Mouse (Mus musculus): ENCODE results near the gene Plp2. TPM values are rescaled to one million over a fixed set of nuclear protein-coding genes. Genes with fewer than 3 reads are reported as not detected.

Plp2 gene
- polyA plus RNA-seq, 1 experiment from 2014 or later: 21.1 TPM

DNA sequence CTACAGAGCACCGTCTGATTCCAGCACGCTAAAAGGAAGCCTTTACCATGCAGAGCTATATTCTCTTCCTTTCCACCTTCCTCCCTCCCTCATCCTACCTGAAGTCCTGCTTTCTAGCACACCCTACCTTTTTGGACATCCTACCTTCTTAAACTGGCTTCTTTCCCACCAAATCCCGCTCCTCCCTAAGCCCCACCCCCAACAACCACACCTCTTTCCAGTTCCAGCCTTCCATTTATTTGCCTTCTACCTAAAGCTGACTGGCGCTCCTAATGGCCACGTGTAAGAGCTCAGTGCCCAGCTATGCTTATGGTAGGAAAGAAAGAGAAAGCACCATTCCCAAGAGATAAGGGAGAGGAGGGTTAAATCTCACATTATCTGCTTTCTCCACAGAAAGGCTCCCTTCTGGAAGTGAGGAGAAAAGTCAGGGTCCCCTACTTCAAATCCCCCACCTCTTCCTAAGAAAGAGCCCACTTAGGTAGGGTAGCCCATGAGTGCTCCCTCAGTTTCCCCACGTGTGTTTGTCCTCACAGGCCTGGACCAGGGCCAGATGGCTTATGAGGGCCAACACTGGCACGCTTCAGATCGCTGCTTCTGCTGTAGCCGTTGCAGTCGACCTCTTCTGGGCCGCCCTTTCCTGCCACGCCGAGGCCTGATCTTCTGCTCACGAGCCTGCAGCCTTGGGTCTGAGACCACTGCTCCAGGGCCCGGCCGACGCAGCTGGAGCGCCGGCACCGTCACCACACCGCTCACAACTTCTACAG is 5.3 kb downstream of the Plp2 start:
- H3K27ac ChIP-seq (ENCODE audit: low read depth, low read length): no peak overlapping the region
- H3K9me3 ChIP-seq (ENCODE audit: control insufficient read depth, low read length): no peaks in the 10 kb centered on the region
- 72% methylated on average over 21 of the region's 21 CpGs for WGBS
- ATAC-seq: no peak
- no peak overlapping the region for H3K4me3 ChIP-seq (ENCODE audit: low read length)
- H3K27me3 ChIP-seq (replicated peaks; ENCODE audit: control insufficient read depth, insufficient read depth, low read length): no peaks in the 10 kb centered on the region
- no peak overlapping the region for H3K4me2 ChIP-seq (ENCODE audit: low read length)
- no peaks in the 10 kb centered on the region for H3K4me1 ChIP-seq (ENCODE audit: control insufficient read depth, insufficient read depth, low read depth, low read length)
- H3K36me3 ChIP-seq (ENCODE audit: control insufficient read depth, insufficient read depth, low read length): no peaks in the 10 kb centered on the region
- H3K9ac ChIP-seq (ENCODE audit: low read depth, low read length): no peak overlapping the region

DNA sequence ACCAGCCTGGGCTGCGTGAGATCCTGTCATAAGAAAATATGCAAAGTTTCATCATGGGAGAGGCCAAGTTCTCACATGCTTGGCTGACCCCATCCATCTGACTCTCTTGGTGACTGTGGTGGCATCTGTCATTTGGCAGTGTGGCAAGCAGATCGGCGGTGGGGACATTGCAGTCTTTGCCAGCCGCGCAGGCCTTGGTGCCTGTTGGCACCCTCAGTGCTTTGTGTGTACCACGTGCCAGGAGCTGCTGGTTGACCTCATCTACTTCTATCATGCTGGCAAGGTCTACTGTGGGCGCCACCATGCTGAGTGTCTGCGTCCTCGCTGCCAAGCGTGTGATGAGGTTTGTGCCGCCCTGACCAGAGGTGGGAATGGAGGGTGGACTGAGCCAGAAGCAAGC is 6.4 kb downstream of the Plp2 start:
- Histone ChIP-seq H3K4me1 (ENCODE audit: control insufficient read depth, insufficient read depth, low read depth, low read length) (no peaks in the 10 kb centered on the region), H3K27me3 (replicated peaks; ENCODE audit: control insufficient read depth, insufficient read depth, low read length) (no peaks in the 10 kb centered on the region), H3K9ac (ENCODE audit: low read depth, low read length) (no peak overlapping the region), H3K27ac (ENCODE audit: low read depth, low read length) (no peak overlapping the region), H3K4me2 (ENCODE audit: low read length) (no peak overlapping the region), H3K36me3 (ENCODE audit: control insufficient read depth, insufficient read depth, low read length) (no peaks in the 10 kb centered on the region), H3K9me3 (ENCODE audit: control insufficient read depth, low read length) (no peaks in the 10 kb centered on the region), H3K4me3 (ENCODE audit: low read length) (no peak overlapping the region)
- peak; percentile 77 for ATAC-seq
- 76% methylated on average over 11 of the region's 11 CpGs for WGBS

DNA sequence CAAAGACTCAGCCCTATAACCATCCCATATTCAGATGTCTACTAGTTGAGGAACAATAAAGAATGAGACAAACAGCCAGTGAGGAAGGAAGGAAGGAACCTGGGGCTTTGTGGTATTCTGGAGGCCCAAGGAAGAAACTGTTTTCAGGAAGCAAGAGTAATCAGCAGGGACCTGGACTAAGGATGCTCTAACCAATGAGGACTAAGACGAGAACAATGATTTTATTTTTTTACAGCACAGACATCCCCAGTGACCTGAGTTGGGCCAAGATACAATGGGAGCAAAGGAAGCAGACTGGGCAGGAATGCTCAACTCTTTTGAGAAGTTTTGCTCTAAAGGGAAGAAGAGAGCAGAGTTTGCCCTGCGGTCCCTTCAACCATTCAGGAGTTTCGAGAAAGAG is 8.3 kb downstream of the Plp2 start:
- WGBS: 82% methylated on average over 3 of the region's 3 CpGs
- H3K9me3 ChIP-seq (ENCODE audit: control insufficient read depth, low read length): no peaks in the 10 kb centered on the region
- no peak overlapping the region for H3K9ac ChIP-seq (ENCODE audit: low read depth, low read length)
- no peak overlapping the region for H3K4me2 ChIP-seq (ENCODE audit: low read length)
- H3K36me3 ChIP-seq (ENCODE audit: control insufficient read depth, insufficient read depth, low read length): no peaks in the 10 kb centered on the region
- H3K4me1 ChIP-seq (ENCODE audit: control insufficient read depth, insufficient read depth, low read depth, low read length): no peaks in the 10 kb centered on the region
- H3K27me3 ChIP-seq (replicated peaks; ENCODE audit: control insufficient read depth, insufficient read depth, low read length): no peaks in the 10 kb centered on the region
- H3K27ac ChIP-seq (ENCODE audit: low read depth, low read length): no peak overlapping the region
- no peak overlapping the region for H3K4me3 ChIP-seq (ENCODE audit: low read length)
- ATAC-seq: no peak

DNA sequence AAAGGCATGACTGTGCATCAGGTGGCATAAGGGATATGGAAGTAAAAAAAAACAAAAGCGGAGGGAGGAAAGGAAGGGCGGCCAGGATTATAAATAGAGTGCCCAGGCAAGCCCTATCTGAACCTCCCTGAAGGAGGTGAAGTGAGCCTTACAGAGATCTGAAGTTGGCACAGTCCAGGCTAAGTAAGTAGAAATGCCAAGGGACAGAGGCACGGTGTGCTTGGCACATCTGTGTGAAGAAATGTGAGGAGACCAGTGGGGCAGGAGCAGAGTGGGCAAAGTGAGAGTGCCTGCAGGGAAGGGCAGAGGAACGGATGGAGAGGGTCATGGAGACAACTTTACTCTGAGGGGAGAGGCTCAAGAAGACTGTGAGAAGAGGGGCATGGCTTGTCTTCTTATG is 10.1 kb downstream of the Plp2 start:
- H3K36me3 ChIP-seq (ENCODE audit: control insufficient read depth, insufficient read depth, low read length): no peaks in the 10 kb centered on the region
- H3K27me3 ChIP-seq (replicated peaks; ENCODE audit: control insufficient read depth, insufficient read depth, low read length): no peaks in the 10 kb centered on the region
- no peak for ATAC-seq
- no peak overlapping the region for H3K27ac ChIP-seq (ENCODE audit: low read depth, low read length)
- 83% methylated on average over 4 of the region's 4 CpGs for WGBS
- no peaks in the 10 kb centered on the region for H3K9me3 ChIP-seq (ENCODE audit: control insufficient read depth, low read length)
- no peak overlapping the region for H3K4me3 ChIP-seq (ENCODE audit: low read length)
- H3K4me1 ChIP-seq (ENCODE audit: control insufficient read depth, insufficient read depth, low read depth, low read length): no peaks in the 10 kb centered on the region
- H3K4me2 ChIP-seq (ENCODE audit: low read length): no peak overlapping the region
- H3K9ac ChIP-seq (ENCODE audit: low read depth, low read length): no peak overlapping the region

DNA sequence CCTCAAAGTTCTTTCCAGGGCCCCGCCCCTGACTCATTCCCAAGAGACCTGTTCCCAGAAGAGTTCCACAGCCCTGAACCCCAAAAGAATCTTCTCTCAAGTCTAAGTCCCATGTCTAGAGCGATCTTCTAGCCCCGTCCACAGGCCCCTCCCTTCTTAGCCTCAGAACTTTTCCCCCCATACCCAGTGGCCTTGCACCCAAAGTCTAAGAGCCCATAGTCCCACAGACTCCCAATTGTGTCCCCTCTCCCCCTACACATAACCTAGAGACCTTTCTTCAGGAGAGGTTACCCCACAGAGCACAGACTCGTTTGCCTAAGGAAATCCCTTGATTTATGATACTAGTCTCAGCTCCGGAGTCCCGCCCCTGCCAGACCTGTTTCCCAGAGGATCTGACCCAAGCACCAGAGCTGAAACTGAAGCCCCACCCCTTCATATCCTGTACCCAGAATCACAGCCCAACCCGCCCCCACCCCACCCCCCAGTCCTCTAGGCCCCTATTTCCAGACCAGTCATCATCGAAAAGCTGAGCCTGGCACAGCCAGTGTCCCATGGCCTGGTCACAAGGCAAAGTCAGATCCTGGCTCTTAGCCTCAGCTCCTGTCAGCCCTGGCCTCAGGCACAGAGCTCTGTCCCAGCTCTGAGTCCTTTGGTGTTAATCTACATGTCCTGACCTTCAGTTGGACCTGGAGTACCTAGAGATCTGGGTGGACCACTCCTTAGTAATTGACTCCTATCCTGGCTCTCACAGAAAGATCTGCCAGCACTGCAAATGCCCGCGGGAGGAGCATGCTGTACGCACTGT is 12.2 kb downstream of the Plp2 start:
- no peaks in the 10 kb centered on the region for H3K27me3 ChIP-seq (replicated peaks; ENCODE audit: control insufficient read depth, insufficient read depth, low read length)
- peak; percentile 24; the same call in 1 of the 2 replicates for ATAC-seq

DNA sequence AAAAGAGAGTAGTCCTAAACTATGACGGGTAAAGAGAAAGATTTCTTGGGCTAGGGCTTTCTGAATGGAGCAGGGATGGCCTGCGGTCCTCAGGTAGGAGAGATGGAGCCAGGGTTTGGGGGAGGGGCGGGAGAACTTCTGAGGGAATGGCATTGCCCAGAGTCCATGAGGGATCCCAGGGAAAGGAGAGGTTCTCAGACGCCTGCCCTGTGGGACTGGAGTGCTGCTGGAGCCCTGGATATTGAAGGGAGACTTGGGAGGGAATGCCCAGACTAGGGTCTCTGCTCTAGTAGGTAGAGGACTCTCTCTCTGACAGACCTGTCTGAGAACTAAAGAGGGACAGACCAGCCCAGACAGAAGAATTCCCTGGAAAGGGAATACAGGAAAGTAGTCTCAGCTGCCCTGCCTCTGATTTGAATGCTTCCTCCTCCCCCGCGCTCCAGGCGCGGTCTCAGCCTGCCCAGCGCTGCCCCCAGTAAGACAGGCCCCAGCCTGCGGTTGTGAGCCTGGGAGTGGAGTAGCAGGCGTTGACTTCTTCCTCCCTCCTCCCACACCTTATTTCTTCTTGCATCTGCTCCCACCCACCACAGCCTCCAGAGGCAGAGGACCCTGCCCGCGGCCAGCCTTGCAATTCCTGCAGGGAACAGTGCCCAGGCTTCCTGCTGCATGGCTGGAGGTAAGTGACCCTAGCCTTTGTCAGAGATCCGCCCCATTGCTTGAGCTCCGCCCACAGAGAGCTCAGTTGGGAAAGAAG is 13.0 kb downstream of the Plp2 start:
- Histone ChIP-seq H3K27me3 (replicated peaks; ENCODE audit: control insufficient read depth, insufficient read depth, low read length) (no peaks in the 10 kb centered on the region), H3K4me1 (ENCODE audit: control insufficient read depth, insufficient read depth, low read depth, low read length) (no peaks in the 10 kb centered on the region), H3K9ac (ENCODE audit: low read depth, low read length) (no peak overlapping the region), H3K9me3 (ENCODE audit: control insufficient read depth, low read length) (no peaks in the 10 kb centered on the region), H3K36me3 (ENCODE audit: control insufficient read depth, insufficient read depth, low read length) (no peaks in the 10 kb centered on the region), H3K4me3 (ENCODE audit: low read length) (no peak overlapping the region), H3K27ac (ENCODE audit: low read depth, low read length) (no peak overlapping the region), H3K4me2 (ENCODE audit: low read length) (peak overlapping the region; percentile 10)
- 31% methylated on average over 15 of the region's 15 CpGs for WGBS
- peak; percentile 37; the same call in 1 of the 2 replicates for ATAC-seq

More for the DNA sequence above, 12.2 kb downstream of the Plp2 start:
- WGBS: 57% methylated on average over 10 of the region's 11 CpGs
- no peak overlapping the region for H3K27ac ChIP-seq (ENCODE audit: low read depth, low read length)
- H3K9ac ChIP-seq (ENCODE audit: low read depth, low read length): no peak overlapping the region
- no peaks in the 10 kb centered on the region for H3K36me3 ChIP-seq (ENCODE audit: control insufficient read depth, insufficient read depth, low read length)
- no peaks in the 10 kb centered on the region for H3K4me1 ChIP-seq (ENCODE audit: control insufficient read depth, insufficient read depth, low read depth, low read length)
- H3K4me3 ChIP-seq (ENCODE audit: low read length): no peak overlapping the region
- H3K4me2 ChIP-seq (ENCODE audit: low read length): no peak overlapping the region
- no peaks in the 10 kb centered on the region for H3K9me3 ChIP-seq (ENCODE audit: control insufficient read depth, low read length)

DNA sequence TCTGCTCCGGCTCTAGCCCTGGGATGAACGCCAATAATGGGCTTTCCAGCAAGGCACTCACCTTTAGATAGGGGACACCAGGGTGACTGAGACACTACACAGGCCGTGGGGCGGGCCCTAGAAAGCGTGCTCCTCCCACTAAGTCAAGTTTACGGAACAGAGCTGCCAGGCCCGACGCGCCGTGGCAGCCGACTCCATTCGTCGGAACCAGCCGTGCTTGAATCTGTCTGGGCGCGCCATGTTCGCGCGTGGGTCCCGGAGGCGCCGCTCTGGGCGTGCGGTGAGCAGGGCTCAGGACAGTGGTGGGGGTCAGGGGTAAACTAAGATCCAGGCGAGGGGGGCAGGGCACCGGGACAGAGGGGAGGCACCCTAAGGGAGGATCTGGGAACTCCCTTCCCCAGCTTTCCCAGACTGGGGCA is 14.0 kb downstream of the Plp2 start, which contains the start of gene Prickle3:
Prickle3 (plus strand) TSS at position 40 of the 419 bp plus-strand sequence.
- WGBS: 17% methylated on average over 26 of the region's 26 CpGs
- peak; percentile 51; the same call in 1 of the 2 replicates for ATAC-seq
- peak within 1 kb of the TSS; percentile 48 for H3K4me2 ChIP-seq (ENCODE audit: low read length)
- H3K27me3 ChIP-seq (replicated peaks; ENCODE audit: control insufficient read depth, insufficient read depth, low read length): no peaks in the 10 kb centered on the region
- H3K36me3 ChIP-seq (ENCODE audit: control insufficient read depth, insufficient read depth, low read length): no peaks in the 10 kb centered on the region; the same call in 1 of the 2 replicates
- H3K27ac ChIP-seq (ENCODE audit: low read depth, low read length): no peak within 1 kb of the TSS
- peak within 1 kb of the TSS; percentile 37; the same call in 1 of the 2 replicates for H3K9ac ChIP-seq (ENCODE audit: low read depth, low read length)
- no peaks in the 10 kb centered on the region for H3K4me1 ChIP-seq (ENCODE audit: control insufficient read depth, insufficient read depth, low read depth, low read length)
- no peaks in the 10 kb centered on the region for H3K9me3 ChIP-seq (ENCODE audit: control insufficient read depth, low read length)
- H3K4me3 ChIP-seq (ENCODE audit: low read length): peak within 1 kb of the TSS; percentile 32

DNA sequence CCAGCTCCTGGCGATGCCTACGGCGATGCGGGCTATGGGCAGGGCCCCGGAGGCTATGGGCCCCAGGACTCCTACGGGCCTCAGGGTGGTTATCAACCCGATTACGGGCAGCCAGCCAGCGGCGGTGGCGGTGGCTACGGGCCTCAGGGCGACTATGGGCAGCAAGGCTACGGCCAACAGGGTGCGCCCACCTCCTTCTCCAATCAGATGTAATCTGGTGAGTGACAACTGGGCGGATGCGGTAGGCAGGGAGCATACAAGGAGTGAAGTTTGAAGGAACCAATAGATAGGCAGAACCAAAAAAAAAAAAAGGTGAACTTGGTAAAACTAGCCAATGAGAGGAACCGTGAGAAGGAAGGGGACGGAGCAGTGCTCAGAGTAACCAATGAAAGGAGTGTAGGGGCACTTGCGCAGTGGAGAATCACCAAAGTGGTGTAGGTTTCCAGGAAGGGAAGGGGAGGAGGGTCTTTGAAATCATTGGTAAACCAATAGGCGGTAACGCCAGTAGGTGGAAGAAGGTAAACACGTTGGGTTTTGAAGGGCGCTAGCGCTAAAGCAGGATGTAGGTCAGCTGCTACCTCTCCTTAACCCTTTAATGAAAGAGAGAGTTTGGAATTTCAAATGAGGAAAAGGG is 22.4 kb downstream of the Plp2 start:
- Histone ChIP-seq H3K4me1 (ENCODE audit: control insufficient read depth, insufficient read depth, low read depth, low read length) (no peaks in the 10 kb centered on the region), H3K27me3 (replicated peaks; ENCODE audit: control insufficient read depth, insufficient read depth, low read length) (no peaks in the 10 kb centered on the region), H3K4me3 (ENCODE audit: low read length) (peak overlapping the region; percentile 37), H3K36me3 (ENCODE audit: control insufficient read depth, insufficient read depth, low read length) (peaks cover 7% of the 10 kb centered on the region), H3K9me3 (ENCODE audit: control insufficient read depth, low read length) (no peaks in the 10 kb centered on the region), H3K4me2 (ENCODE audit: low read length) (peak overlapping the region; percentile 54), H3K27ac (ENCODE audit: low read depth, low read length) (peak overlapping the region; percentile 76), H3K9ac (ENCODE audit: low read depth, low read length) (peak overlapping the region; percentile 65)
- 15% methylated on average over 25 of the region's 25 CpGs for WGBS
- peak; percentile 95 for ATAC-seq
